Mouse (Mus musculus) ovary, adult 2 months (tissue): ENCODE results near the gene Sox12. TPM values are rescaled to one million over a fixed set of nuclear protein-coding genes. Genes with fewer than 3 reads are reported as not detected.

Experiments
- polyA plus RNA-seq: library from polyadenylated mRNA; depleted of rRNA; stranded (reverse); fragments of >200 nt; gene quantifications from 2 replicates; pipeline ENCODE4 v1.2.3, GENCODE M21; 2012; rRNA removed

Gene Sox12
- polyA plus RNA-seq = 47.1 and 55.3 TPM in 2 replicates

DNA sequence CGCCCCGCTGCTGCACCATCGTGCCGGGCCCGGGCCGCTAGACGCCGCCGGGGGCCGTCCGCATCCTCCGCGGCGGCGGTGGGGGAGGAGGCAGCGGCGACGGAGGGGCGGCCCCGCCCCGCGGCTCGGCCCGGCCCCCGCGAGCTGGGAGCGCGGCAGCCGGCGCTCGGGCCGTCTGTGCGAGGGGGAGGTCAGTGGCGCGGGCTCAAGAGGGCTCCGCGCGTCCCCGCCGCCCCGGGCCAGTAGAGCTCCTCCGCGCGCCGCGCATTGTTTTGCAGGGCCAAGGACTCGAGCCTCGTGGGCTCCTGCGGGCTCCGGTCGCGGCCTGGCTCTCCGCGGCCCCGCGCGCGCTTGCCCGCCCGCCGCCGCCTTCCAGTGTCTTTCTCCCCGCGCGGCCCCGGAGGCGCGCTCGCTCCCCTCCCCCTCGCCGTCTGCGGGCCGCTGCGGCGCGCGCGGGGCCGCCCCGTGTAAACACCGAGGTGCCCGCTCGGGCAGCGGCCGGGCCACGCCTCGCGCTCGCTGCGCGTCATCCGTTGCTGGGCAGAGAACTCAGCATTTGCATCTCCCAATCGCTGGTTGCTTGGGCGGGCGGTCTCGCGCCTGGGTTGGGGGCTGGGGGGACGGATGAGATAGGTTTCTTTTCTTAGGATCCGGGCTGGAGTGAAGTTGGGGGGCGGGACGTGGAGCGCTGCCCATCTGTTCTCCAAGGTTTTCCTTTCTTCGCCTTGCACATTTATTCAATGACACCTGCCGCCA lies at the start of gene Sox12:
TSS of gene Sox12 (minus strand) at position 384 of the 756 bp plus-strand sequence.

DNA sequence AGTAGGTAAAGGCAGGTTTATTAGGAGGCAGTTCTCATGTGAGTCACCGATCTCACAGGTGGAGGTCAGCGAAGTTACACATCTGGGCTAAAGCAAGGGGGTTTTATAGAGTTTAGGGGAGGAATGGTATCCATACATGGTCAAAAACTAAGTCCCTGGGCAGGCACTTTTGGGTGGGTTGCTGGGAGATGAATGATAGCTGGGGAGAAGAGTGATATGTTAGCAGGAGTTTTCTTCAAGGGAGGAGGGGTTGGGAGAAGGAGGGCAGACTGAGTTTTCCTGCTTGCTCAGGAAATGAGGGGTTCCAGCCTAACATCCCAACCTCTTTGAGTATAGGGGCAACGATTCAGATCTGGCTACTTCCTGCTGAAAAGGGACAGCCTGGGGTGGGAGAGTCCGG lies 17.4 kb upstream of the Sox12 start, which contains the start of gene 6820408C15Rik:
TSS of gene 6820408C15Rik (plus strand) at position 301 of the 400 bp plus-strand sequence.

DNA sequence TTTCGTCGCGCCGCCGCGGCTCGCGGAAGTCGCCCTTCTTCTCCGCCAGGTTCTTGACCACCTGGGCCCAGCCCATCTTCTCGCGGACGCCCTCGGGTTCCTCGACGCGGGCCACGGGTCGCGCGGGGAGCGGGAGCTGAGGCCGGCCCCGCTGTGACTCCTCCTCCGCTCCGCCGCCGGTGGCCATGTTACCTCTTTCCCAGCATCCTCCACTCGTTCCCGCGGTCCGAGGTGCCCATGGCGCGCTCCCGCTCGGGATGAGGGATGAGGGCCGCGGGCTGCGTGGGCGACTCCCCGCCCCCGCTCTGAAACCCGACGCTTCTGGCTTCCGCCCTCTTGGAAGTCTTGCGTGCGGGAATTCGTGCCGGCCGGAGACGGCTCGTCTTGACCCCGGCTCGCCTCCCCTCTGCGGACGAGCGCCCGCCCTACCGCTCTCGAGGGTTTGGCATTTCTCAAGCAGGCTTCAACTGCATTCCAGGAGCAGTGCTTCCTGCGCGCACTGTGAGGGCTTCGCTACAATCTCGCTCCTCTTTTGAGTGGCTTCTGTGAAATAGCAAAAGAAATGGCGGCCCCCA lies 16.8 kb upstream of the Sox12 start, which contains the start of gene Zcchc3:
TSS of gene Zcchc3 (minus strand) at position 437 of the 575 bp plus-strand sequence.

DNA sequence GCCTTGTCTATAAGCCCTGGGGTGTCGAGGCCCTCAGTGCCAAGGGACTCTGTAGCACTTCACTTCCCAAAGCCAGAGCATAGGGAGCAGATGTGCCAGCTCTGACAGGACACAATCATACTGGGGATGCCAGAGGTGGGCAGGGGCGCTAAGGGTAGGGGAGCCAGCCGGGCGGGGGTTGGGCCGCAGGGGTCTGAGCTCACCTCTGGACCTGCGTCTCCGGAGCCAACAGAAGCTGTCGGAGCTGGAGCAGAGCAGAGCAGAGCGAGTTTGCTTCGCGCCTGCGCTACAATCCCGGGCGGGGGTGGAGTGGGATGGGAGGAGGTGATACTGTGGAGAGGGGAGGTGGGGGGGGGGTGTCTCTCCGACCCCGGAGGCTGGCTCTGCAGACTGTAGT lies 21.5 kb downstream of the Sox12 start, which contains the start of gene Nrsn2:
TSS of gene Nrsn2 (minus strand) at position 294 of the 397 bp plus-strand sequence.

Other genes starting within 250 kb of the Sox12 start
- 12.7 and 14.1 TPM in 2 replicates for gene Csnk2a1, start 171.2 kb downstream of the Sox12 start, polyA plus RNA-seq
- 54.5 and 56.4 TPM in 2 replicates for gene Tbc1d20, start 104.2 kb downstream of the Sox12 start, polyA plus RNA-seq
- gene Rbck1, start 65.4 kb downstream of the Sox12 start, polyA plus RNA-seq = 335 and 401 TPM in 2 replicates
- 3.9 and 6.1 TPM in 2 replicates for gene Trib3, start 54.0 kb downstream of the Sox12 start, polyA plus RNA-seq
- gene Nrsn2, start 21.4 kb downstream of the Sox12 start, polyA plus RNA-seq = 0.24 and 0.27 TPM in 2 replicates
- gene Zcchc3, start 17.0 kb upstream of the Sox12 start, polyA plus RNA-seq = 10.0 and 11.5 TPM in 2 replicates
- gene 6820408C15Rik, start 17.5 kb upstream of the Sox12 start, polyA plus RNA-seq = 4.9 and 5.1 TPM in 2 replicates
- gene Defb23, start 66.6 kb upstream of the Sox12 start, polyA plus RNA-seq = not detected in 2 replicates
- 0.39 TPM in 1 of 2 replicates, not detected in the other for gene Defb20, start 79.0 kb upstream of the Sox12 start, polyA plus RNA-seq
- not detected in 2 replicates for gene Defb22, start 92.1 kb upstream of the Sox12 start, polyA plus RNA-seq
- not detected in 2 replicates for gene Defb26, start 113.6 kb upstream of the Sox12 start, polyA plus RNA-seq
- gene Defb28, start 120.2 kb upstream of the Sox12 start, polyA plus RNA-seq = not detected in 2 replicates
- not detected in 2 replicates for gene Defb29, start 142.0 kb upstream of the Sox12 start, polyA plus RNA-seq
- not detected in 2 replicates for gene Gm17416, start 171.3 kb upstream of the Sox12 start, polyA plus RNA-seq
- gene Defb21, start 174.7 kb upstream of the Sox12 start, polyA plus RNA-seq = not detected in 2 replicates
- 39.7 and 66.9 TPM in 2 replicates for gene Defb19, start 182.2 kb upstream of the Sox12 start, polyA plus RNA-seq
- not detected in 2 replicates for gene Defb45, start 201.3 kb upstream of the Sox12 start, polyA plus RNA-seq
- gene Defb36, start 206.3 kb upstream of the Sox12 start, polyA plus RNA-seq = 0.46 and 0.64 TPM in 2 replicates
- 1.7 TPM in 1 of 2 replicates, not detected in the other for gene Defb25, start 225.0 kb upstream of the Sox12 start, polyA plus RNA-seq
- gene Rem1, start 228.9 kb upstream of the Sox12 start, polyA plus RNA-seq = 25.0 and 28.2 TPM in 2 replicates